Mouse (Mus musculus): ENCODE measurements around the gene Lin54. TPM values are rescaled to one million over a fixed set of nuclear protein-coding genes. Genes with fewer than 3 reads are reported as not detected.
"Not testable (repeated sequence)": the region's sequence is repeated elsewhere in the genome, so short reads cannot be mapped to it uniquely, and the experiment has no call there.

Lin54 gene
- total and polyA plus RNA-seq, 3 experiments = 2.7 to 14.6 (median 8.6) TPM

DNA sequence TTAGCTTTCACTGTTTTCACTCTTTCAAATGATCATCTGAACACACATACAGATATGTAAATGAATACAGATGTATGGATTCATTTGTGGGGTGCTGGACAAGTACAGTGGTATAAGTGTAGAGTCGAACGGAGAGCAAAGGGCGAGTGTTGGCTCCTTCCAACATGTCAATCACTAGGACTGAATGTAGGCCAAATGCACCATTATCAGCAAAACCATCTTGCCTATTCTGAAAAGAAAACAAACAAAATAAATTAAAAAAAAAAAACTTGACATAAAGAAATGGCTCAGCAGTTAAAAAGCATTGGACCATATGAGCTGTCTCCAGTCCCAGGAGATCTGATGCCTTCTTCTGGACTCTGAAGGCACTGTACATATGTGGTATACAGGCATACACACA, 12.2 kb downstream of the Lin54 start:
- no peak for DNase-seq

GRCm38 (mm10) chr5:100487120-100487519, 13.3 kb downstream of the Lin54 start:
- DNase-seq = no peak

DNA sequence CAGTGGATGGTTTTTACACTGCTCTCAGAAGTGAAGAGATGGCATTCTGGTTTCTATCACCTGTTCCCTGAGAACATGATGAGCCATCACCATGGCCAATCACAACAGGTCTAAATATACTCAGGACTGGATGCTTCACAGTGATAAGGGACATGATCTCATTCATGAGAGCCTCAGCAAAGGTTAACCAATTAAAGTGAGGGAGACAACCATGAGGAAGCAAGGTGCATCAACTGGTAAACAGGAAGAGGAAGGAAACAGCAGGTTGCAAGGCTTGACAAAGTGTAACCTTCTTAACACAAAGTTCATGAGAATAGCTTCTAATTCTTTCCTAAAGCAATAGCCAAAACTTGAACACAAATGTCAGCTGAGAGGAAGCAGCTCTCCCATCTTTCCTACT, 16.9 kb downstream of the Lin54 start:
- no peak for DNase-seq

DNA sequence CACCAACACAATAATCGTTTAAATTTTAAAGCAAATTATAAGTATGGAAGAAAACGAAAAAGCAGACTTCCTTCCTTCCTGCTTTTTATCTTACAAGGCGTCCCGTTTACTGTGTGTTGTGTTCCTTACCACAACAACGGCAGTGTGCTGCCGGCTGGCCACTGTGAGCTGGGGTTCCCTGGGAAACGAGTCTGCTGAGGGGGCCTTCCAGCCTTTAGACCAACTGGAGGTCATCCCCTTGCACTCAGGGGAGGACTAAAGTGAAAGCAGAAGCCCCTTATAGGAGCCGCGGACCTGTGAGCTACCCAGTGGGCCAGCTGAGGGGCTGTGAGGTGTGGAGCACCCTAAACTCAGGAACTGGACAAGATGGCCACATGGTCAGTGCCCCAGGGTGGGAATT, 22.8 kb downstream of the Lin54 start:
- no peak for DNase-seq

- DNase-seq = no peak
Measured at GRCm38 (mm10) chr5:100476328-100476727, 24.1 kb downstream of the Lin54 start.

DNA sequence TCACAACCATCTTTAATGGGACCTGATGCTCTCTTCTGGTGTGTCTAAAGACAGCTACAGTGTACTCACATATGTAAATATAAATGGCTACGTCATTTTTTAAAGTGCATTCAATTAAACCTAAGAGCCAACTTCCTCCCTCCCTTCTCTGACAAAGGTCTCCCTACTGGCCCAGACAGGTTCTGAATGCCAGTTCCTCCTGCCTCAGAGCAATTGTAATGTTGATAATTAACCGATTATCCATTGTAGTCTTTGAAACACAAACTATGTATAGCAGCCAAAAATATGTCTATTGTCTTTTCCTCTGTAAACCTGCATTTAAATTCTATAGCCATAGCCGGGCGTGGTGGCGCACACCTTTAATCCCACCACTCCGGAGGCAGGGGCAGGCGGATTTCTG, 33.1 kb downstream of the Lin54 start:
- DNase-seq = no peak

DNA sequence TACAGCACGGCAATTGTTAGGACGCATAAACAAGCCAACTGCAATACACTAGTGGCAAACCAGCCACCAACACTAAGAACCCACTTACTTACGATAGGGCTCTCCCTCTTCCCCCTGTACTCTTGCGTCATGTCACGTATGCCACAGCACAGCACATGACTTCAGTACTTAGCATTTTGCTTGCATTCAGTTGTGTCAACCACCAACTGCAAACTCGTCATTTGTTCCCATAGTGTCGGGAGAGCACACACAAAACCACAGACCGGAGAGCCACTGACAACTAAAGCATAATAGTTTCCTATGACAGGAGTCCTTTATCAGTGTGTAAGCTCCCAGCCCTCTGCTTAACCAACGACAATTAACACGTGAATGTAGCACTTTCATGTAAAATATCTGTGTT, 33.8 kb downstream of the Lin54 start:
- DNase-seq = no peak

GRCm38 (mm10) chr5:100462374-100462773, 38.1 kb downstream of the Lin54 start:
- no peak for DNase-seq

DNA sequence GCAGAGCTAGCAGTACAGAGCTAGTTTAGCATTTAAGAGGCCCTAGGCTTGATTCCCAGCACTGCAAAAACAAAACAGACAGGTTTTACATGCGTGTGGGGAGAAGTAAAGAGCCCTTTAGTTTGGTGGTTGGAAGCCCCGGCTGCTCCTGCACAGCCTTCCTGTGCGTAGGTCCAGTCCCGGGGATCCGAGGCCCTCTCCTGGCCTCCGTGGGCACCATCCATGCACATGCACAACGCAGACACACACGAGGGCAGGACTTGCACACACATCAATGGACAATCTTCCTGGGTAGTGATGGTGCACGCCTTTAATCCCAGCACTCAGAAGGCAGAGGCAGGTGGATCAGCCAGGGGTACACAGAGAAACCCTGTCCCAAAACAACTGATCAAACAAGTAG, 38.9 kb downstream of the Lin54 start:
- no peak for DNase-seq

- DNase-seq = no peak
Measured at GRCm38 (mm10) chr5:100459468-100459867, 41.0 kb downstream of the Lin54 start.

DNA sequence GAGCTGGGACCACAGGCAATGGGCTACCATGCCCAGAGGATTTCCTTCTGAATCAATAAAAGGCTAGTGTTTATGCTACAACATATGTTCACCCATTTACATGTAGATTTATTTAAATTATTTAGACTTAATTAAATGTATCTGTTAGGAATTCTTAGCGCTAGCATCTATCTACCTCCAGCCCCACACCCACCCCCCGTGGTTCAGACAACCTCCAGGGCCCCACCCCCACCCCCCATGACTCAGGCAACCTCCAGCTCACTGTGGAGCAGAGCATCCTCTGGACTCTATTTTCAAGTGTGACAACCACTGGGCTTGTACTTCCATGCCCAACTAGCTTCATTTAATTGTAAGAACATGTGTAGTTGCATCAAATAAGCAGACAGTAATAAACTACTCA, 48.6 kb downstream of the Lin54 start:
- no peak for DNase-seq

DNA sequence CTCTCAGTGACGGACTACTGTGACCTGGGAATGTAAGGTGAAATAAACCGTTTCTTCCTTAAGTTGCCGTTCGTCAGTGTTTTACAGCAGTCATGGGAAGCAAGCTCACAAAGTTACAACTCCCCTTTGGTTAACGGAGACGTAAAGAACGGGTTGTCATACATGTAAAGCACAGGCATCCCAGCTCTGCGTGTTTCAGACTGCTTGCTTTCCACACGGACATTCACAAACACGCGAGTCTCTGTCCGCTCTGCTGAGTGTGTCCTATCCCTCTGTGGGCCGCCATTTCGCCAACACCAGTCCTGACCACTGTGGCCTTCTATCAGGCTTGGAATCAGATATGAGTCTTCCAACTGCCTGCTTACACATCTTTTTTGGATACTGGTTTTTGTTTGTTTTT, 61.6 kb downstream of the Lin54 start:
- DNase-seq = no peak

- DNase-seq = no peak
Measured at GRCm38 (mm10) chr5:100437917-100438316, 62.5 kb downstream of the Lin54 start.

DNA sequence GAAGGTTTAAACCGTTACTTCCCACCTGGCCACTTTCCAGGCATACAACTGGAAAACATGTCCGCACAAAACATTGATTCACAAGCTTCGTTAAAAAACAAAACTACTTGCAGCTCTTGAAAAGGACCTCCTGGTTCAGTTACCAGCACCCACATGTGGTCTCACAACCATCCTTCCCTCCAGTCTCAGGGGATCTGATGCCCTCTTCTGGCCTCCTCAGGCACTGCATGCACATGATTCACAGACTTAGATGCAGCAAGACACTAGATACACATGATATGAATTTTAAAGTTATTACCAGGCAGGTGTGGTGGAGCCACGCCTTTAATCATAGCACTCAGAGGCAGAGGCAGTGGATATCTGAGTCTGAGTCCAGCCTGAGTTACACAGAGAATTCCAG, 63.4 kb downstream of the Lin54 start:
- DNase-seq = no peak

DNA sequence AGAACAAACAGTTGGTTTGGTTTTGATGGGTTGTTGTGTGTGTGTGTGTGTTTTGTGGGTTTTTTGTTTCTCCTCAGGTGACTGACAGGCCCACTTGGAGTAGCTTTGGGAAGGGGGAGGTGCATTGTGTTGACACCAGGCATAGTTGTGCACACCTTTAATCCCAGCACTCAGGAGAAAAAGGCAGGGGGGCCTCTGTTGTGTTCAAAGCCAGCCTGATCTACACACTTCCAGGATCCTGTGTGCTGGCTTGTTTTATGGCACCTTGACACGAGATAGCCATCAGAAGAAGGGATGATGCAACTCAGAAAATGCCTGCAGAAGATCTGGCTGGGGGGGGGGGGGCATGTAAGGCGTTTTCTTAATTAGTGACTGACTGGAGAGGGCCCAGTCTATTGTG, 69.5 kb downstream of the Lin54 start:
- no peak for DNase-seq

- no peak for DNase-seq
Measured at GRCm38 (mm10) chr5:100430076-100430390, 70.4 kb downstream of the Lin54 start.

DNA sequence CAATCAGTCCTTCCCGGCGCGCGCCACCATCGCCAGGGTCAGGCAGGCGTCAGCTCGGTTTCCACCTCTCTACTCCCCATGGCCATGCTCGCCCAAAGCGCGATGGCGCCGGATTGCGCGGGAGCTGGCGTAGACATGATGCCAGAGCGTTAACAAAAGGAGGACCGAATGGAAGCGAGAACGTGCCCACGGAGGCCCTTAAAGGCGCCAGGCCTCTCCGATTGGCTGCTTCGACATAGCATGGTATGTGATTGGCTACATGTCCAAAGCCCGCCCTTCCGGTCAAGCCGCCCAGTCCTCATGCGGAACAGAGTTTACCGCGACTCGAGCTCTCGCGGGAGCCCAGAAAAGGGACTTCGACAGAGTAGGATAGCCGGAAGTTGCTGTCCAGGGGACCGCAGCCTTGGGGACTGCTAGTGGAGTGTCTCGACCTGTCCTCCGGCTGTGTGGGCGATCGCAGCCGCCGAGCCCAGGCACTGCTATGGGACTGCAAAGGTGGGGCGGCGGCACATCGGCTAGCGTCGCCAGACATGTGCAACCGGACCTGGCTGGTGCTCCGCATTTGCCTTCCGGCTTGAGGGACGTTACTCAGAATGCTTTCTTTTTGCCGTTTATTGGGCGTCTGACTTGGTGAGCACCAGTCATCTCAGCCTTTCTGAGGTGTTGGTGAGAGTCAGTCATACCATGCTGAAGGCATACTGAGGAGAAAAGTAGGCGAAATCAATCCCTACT, 70.9 kb downstream of the Lin54 start:
- peak; percentile 95 for DNase-seq

- DNase-seq = no peak
Measured at GRCm38 (mm10) chr5:100428734-100429343, 71.6 kb downstream of the Lin54 start.

- no peak for DNase-seq
Measured at GRCm38 (mm10) chr5:100428031-100428733, 72.3 kb downstream of the Lin54 start.

- no peak for DNase-seq
Measured at GRCm38 (mm10) chr5:100427276-100427675, 73.2 kb downstream of the Lin54 start.

DNA sequence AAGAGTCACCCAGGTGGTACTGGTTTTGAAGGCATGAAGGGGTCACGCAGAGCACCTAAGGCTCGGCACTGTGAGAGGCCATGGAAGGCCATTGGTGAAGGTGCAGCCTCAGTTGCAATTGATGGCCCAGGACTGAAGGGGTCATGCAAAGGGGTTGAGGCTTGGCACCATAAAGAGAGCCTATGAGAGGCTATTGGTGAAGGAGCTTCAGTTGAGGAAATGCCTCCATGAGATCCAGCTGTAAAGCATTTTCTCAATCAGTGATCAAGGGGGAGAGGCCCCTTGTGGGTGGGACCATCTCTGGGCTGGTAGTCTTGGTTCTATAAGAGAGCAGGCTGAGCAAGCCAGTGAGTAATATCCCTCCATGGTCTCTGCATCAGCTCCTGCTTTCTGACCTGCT, 74.6 kb downstream of the Lin54 start:
- DNase-seq = not testable (repeated sequence)

DNA sequence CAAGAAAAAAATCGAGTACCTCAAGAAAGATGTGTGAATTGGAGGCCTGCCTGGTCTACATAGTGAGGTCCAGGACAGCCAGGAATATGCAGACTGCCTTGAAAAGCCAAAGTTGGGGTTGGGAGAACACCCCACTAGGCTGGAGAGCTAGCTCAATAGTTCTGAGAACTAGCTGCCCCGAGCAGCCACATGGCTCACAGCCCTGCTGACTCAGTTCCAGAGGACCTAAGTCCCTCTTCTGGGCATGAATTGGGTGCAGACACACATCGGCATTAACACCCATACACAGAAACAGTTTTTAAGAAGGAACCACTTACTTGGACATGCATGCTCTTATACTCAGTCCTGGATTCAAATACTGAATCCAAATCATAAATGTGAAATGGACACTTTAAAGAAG, 76.2 kb downstream of the Lin54 start:
- no peak for DNase-seq

DNA sequence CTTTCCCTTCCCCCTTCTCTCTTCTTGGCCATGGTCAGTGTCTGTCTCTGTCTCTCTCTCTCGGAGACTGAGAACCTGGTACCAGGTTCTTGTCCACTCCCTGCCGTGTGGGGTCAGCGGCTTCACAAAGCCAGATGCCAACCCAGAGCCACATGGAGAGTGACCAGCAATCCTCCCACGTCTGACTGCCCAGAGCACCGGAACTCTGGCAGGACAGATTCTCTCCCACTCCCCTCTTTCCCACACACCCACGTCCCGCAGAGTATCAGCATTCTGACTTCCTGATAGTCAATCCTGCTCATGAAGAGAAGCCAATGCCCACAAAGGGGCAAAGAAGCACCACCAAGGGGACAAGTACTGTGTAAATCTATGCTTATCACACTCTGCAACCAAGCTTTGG, 76.8 kb downstream of the Lin54 start:
- DNase-seq = no peak

DNA sequence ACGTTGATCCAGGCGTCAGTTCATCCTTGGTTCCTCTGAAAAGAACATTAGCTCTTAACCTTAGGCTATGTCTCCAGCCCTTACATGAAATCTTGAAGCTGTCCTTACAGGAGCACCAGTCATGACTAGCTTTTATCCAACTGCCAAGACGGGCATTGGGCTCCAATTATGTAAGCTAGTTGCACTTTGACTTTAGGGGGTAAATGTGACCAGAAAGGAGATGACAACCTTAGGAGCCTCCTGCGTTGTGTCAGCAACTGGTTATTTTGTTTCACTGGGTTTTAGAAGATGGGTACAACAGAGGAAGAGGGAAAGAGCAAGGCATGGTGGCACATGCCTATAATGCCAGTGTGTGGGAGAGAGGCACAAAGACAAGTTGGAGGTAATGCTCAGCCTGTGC, 81.6 kb downstream of the Lin54 start:
- no peak for DNase-seq
